Mouse (Mus musculus) lung, embryonic 14.5 days (tissue): ENCODE results near the gene Gm35549. TPM values are rescaled to one million over a fixed set of nuclear protein-coding genes. Genes with fewer than 3 reads are reported as not detected.

Source experiments
- ATAC-seq: fragments of 200-750 bp; cut with Nextera tagmentation; 2 replicates; pipeline ENCODE4 v1.8.0; 2017; ENCODE audit warnings: mild to moderate bottlenecking, moderate TSS enrichment, moderate library complexity; ENCODE audit not compliant: insufficient read depth
- DNase-seq: peaks from one replicate; pipeline ENCODE4 v3.0.0-alpha.2; 2015
- H3K27ac ChIP-seq: fragments of 300-500 bp; sonication (generic); 2 replicates; pipeline ENCODE4 v1.5.1; 2014; ENCODE audit warnings: low read depth, mild to moderate bottlenecking, moderate library complexity
- H3K27me3 ChIP-seq: fragments of 300-500 bp; sonication (generic); 2 replicates; pipeline ENCODE4 v1.6.1; 2014; ENCODE audit warnings: low read length, control low read depth; ENCODE audit not compliant: insufficient read depth
- H3K36me3 ChIP-seq: fragments of 300-500 bp; sonication (generic); 2 replicates; pipeline ENCODE4 v1.6.1; 2014; ENCODE audit warnings: control low read depth; ENCODE audit not compliant: insufficient read depth
- H3K4me1 ChIP-seq: fragments of 300-500 bp; sonication (generic); 2 replicates; pipeline ENCODE4 v1.6.1; 2014; ENCODE audit warnings: antibody characterized with exemption, control low read depth; ENCODE audit not compliant: insufficient read depth
- H3K4me2 ChIP-seq: fragments of 300-500 bp; sonication (generic); 2 replicates; pipeline ENCODE4 v1.6.1; 2014; ENCODE audit warnings: mild to moderate bottlenecking
- H3K4me3 ChIP-seq: fragments of 300-500 bp; sonication (generic); 2 replicates; pipeline ENCODE4 v1.5.1; 2014; ENCODE audit warnings: low read depth, low read length
- H3K9ac ChIP-seq: fragments of 300-500 bp; sonication (generic); 2 replicates; pipeline ENCODE4 v1.6.1; 2014
- H3K9me3 ChIP-seq: fragments of 300-500 bp; sonication (generic); 2 replicates; pipeline ENCODE4 v1.6.1; 2016; ENCODE audit warnings: low read depth, low read length, control low read depth
- CTCF ChIP-seq: IDR thresholded peaks from 2 replicates; pipeline ENCODE4 v1.5.1; 2016; ENCODE audit warnings: antibody characterized with exemption, low read depth
- WGBS: fragments of 180-500 bp; shearing (Covaris S2); extraction: QIAGEN DNeasy Blood & Tissue Kit; methylation state at CpG from one replicate; pipeline ENCODE4 v1.1.7; 2014; 5-methylcytosine and 5-hydroxymethylcytosine counted together
- polyA plus RNA-seq: library from polyadenylated mRNA; unstranded; fragments of >200 nt; fragmentation: Nextera tagmentation; extraction: Ambion mirVana; gene quantifications from 2 replicates; pipeline ENCODE4 v1.2.1, GENCODE M21; 2014

Gm35549 gene
- polyA plus RNA-seq, 1 experiment from 2014 or later, result 0.75 TPM

DNA sequence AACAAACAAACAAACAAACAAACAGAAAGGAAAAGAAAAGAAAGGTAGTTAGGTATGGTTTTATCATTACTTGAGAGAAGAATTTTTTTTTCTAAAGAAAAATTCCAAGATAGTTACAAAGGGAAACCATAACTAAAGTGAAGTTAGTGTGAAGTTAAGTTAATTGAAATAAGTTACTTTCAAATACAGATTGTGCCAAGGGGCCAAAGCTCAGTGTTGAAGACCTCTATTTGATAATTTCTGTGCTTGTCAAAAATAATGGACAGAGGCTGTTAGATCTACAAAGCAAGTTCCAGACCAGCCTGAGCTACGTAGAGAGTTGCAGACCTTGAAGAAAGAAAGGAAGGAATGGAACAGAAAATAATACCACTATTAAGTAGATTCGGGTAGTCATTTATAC lies 36.6 kb downstream of the Gm35549 start:
- DNase-seq (no peak), ATAC-seq (no peak)
- H3K36me3 ChIP-seq, result no peaks in the 10 kb centered on the region
- 0 out of 2 replicates have a peak overlapping the region, but pooled peaks have one; percentile 94 for H3K27ac ChIP-seq
- H3K4me2 ChIP-seq, result no peak overlapping the region
- H3K9ac ChIP-seq, result no peak overlapping the region
- no peak for TF ChIP-seq CTCF
- H3K4me3 ChIP-seq, result no peak overlapping the region
- WGBS, result 93% methylated on average over 2 of the region's 2 CpGs
- H3K27me3 ChIP-seq, result no peaks in the 10 kb centered on the region
- peaks cover 8% of the 10 kb centered on the region; the same call in 1 of the 2 replicates for H3K4me1 ChIP-seq
- no peaks in the 10 kb centered on the region for H3K9me3 ChIP-seq

DNA sequence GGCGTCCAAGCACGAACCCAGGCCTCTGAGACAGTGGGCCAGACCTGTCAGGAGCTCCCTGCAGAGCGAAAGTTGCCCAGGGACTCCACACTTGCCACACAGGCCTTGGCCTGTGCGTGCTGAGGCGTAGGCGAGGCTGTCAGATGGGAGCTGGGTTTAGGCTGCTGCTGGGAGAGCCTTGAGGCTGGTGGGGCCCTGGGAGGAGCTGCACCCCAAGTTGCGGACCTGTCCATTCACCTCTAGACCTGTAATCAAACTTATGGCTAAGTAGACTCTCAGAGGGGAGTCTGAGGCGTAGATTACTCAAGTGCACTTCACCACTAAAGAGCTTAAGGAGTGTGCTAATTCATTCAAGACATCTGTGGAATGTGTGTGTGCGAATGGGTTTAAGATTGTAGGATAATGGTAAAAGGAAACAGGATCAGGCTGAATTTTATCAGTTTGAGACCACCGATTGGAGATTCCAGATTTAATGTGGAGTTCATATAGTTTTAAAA lies 37.9 kb downstream of the Gm35549 start:
- H3K36me3 ChIP-seq, result no peaks in the 10 kb centered on the region
- peak overlapping the region; percentile 61 for H3K4me3 ChIP-seq
- H3K9me3 ChIP-seq, result no peaks in the 10 kb centered on the region
- DNase-seq (peak; percentile 52), ATAC-seq (no peak; the same call in 1 of the 2 replicates)
- peak overlapping the region; percentile 88 for H3K4me2 ChIP-seq
- peak overlapping the region; percentile 94 for H3K27ac ChIP-seq
- peak overlapping the region; percentile 71 for H3K9ac ChIP-seq
- TF ChIP-seq CTCF, result no peak
- H3K4me1 ChIP-seq, result peaks cover 8% of the 10 kb centered on the region; the same call in 1 of the 2 replicates
- H3K27me3 ChIP-seq, result no peaks in the 10 kb centered on the region
- WGBS, result 10% methylated on average over 10 of the region's 10 CpGs

DNA sequence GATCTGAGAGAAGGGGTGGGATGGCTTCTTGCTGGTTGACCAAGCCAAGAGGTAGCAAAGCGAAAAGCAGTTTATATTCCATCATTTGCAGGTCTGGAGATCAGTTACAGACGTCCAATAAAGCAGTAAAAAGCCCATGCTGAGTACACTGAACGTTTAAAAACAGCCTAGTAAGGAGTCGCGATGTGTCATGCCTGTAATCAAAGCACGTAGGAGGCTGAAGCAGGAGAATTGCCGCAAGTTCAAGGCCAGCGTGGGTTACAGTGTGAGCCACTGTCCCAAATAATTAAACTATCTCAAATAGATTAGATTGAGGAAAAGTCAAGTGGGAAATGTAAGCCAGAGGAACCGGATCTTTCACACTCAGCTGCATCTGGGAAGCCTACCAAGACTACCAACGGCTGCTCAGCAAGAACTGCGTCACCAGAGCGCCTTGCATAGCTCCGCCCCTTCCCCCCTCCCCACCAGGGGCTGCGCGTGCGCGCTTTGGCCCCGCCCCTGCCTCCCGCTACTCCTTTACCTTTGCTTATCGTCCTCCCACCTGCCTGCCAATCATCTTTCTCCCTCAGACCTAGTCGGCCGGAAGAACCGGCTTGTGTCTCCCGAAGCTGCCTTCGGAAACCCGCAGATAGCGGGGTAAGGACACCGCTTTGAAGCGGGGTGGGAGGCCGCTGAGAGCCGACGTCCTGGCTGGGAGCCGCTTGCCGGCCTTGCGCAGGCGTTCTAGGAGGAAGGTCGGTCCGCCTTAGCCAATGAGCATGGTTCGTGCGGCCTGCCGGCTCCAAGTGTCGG lies 38.6 kb downstream of the Gm35549 start, which contains the start of gene Tcaim:
Tcaim (plus strand) TSS at position 487 of the 792 bp plus-strand sequence.
- Histone ChIP-seq H3K27ac (peak within 1 kb of the TSS; percentile 94), H3K9me3 (no peaks in the 10 kb centered on the region), H3K4me2 (peak within 1 kb of the TSS; percentile 88), H3K27me3 (no peaks in the 10 kb centered on the region), H3K4me1 (peaks cover 8% of the 10 kb centered on the region; the same call in 1 of the 2 replicates), H3K9ac (peak within 1 kb of the TSS; percentile 71), H3K4me3 (peak within 1 kb of the TSS; percentile 61), H3K36me3 (no peaks in the 10 kb centered on the region)
- peak; percentile 98 for ATAC-seq
- 7% methylated on average over 42 of the region's 42 CpGs for WGBS
- no peak; the same call in 1 of the 2 replicates for TF ChIP-seq CTCF
- peak; percentile 93 for DNase-seq

DNA sequence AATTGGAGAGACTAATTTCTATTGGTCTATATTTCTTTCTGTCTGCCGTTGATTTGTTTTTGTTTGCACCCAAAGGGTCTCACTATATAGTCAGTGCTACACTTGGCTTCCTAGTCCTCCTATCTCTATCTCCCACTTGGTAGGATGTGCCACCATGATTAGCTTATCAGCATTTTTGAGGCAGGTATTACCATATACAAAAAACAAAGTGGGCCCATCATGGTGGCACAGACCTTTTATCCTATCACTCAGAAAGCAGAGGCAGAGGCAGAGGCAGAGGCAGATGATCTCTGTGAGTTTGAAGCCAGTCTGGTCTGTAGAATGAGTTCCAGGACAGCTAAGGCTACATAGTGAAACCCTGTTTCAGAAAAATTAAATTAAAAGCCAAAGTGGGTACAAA lies 57.3 kb downstream of the Gm35549 start:
- Histone ChIP-seq H3K9me3 (no peaks in the 10 kb centered on the region), H3K36me3 (no peaks in the 10 kb centered on the region), H3K27me3 (no peaks in the 10 kb centered on the region), H3K4me1 (no peaks in the 10 kb centered on the region), H3K27ac (no peak overlapping the region), H3K9ac (no peak overlapping the region), H3K4me2 (no peak overlapping the region), H3K4me3 (no peak overlapping the region)
- TF ChIP-seq CTCF, result no peak
- DNase-seq (no peak), ATAC-seq (no peak)
- WGBS, result 85% methylated on average over 1 of the region's 1 CpGs

DNA sequence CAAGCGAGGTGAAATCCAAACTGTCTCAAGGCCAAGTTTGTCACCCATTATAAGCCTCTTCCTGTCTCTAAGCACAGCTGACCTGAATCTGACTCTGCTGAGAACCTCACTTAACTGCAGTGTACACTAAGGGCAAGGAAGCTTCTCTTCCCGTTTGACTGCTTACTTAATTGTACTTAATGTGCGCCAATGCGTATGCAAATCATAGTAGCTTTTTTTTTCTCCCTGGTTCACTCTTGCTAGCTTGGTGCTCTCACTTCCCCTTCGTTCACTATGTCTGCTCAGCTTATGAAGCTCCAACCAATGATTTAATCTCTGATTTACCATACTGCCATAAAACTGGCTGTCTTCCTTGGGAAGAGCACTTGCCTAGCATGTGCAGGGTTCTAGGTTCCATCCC lies 58.6 kb downstream of the Gm35549 start:
- ATAC-seq (no peak), DNase-seq (no peak)
- Histone ChIP-seq H3K9ac (no peak overlapping the region), H3K4me2 (no peak overlapping the region), H3K4me3 (no peak overlapping the region), H3K36me3 (no peaks in the 10 kb centered on the region), H3K27ac (no peak overlapping the region), H3K4me1 (no peaks in the 10 kb centered on the region), H3K27me3 (no peaks in the 10 kb centered on the region), H3K9me3 (no peaks in the 10 kb centered on the region)
- TF ChIP-seq CTCF, result no peak
- WGBS, result 68% methylated on average over 5 of the region's 5 CpGs

Other genes with a start within 250 kb of the Gm35549 start
- gene Topaz1, start 96.7 kb downstream of the Gm35549 start, polyA plus RNA-seq, result 0.09 TPM in 1 of 2 replicates, not detected in the other
- 5.7 and 6.6 TPM in 2 replicates for gene Tcaim, start 38.5 kb downstream of the Gm35549 start, polyA plus RNA-seq
- gene Zfp445, start 22.0 kb upstream of the Gm35549 start, polyA plus RNA-seq, result 70.9 and 71.0 TPM in 2 replicates
- 2.5 and 3.0 TPM in 2 replicates for gene Zkscan7, start 41.6 kb upstream of the Gm35549 start, polyA plus RNA-seq
- 22.7 and 24.8 TPM in 2 replicates for gene Zfp105, start 79.0 kb upstream of the Gm35549 start, polyA plus RNA-seq
- gene 1110059G10Rik, start 107.0 kb upstream of the Gm35549 start, polyA plus RNA-seq, result 30.4 and 32.8 TPM in 2 replicates
- gene Kif15, start 107.0 kb upstream of the Gm35549 start, polyA plus RNA-seq, result 80.5 and 82.9 TPM in 2 replicates
- 15.4 and 16.8 TPM in 2 replicates for gene Tmem42, start 177.3 kb upstream of the Gm35549 start, polyA plus RNA-seq
- 0.20 and 0.34 TPM in 2 replicates for gene Tgm4, start 190.7 kb upstream of the Gm35549 start, polyA plus RNA-seq